Mouse (Mus musculus): Measurements from ENCODE around the gene Lef1. TPM values are rescaled to one million over a fixed set of nuclear protein-coding genes. Genes with fewer than 3 reads are reported as not detected.
A peak's percentile ranks its signal among the peaks of the same experiment; 100 is the strongest.

The Lef1 gene
- polyA plus RNA-seq (2011; ENCODE audit: insufficient read depth, insufficient read length, low replicate concordance, missing spikeins): 3.0 and 4.3 TPM in 2 replicates

DNA sequence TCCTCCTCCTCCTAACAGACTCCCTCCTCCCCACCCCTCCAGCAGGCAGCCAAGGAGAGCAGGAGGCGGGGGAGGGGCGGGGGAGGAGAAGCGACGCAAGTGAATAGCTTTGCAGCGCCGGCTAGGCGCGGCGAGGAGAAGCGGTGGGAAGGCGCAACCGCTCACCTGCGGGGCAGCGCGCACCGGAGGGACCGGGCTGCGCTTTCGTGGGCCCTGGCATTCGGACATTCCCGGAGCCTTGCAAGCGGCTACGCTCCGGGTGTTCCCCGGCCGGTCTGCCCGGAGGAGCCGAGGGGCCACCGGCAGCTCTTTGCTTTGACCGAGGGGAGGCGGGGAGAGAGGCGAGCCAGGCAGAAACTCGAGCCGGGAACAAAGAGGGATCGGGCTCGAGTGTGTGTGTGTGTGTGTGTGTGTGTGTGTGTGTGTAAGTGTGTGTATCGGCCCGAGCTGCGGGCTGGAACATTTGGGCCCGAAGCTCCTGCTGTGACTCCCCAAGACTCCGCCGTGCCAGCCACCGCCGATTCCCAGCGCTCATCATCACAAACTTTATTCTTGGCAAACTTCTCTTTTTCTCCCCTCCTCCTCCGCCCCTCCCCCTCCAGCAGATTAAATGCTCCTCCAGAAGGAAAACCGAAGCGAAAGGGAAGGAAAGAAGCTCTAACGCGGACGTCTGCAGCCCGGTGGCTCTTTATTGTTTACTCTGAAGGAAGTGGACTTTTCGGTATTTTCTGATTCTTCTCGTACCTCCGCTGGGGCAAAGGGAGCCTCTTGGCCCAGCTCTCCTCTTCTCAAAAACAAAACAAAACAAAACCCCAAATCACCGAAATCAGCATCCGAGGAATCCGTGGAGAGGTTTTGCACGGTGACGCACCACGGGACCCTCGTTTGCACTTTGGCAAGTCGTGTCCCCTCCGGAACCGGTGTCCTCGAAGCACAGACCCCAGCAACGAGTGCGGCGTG, at the start of gene Lef1:
Lef1 (plus strand) TSS at position 281 of the 960 bp plus-strand sequence.
- Histone ChIP-seq H3K27ac (ENCODE audit: control insufficient read depth, insufficient read depth, low read depth, low read length, poor library complexity) (peak within 1 kb of the TSS; percentile 20; the same call in 1 of the 2 replicates), H3K4me1 (ENCODE audit: control insufficient read depth, insufficient read depth, low read length) (no peaks in the 10 kb centered on the region; the same call in 1 of the 2 replicates), H3K4me3 (replicated peaks; ENCODE audit: control insufficient read depth, low read depth, low read length) (peak within 1 kb of the TSS; percentile 54)
- under 1% methylated on average over 67 of the region's 69 CpGs for WGBS
- TF ChIP-seq POLR2A (IDR thresholded peaks at IDR 0.05; ENCODE audit: borderline replicate concordance, control insufficient read depth, low read depth, low read length) (no peak), CTCF (IDR thresholded peaks at IDR 0.05; ENCODE audit: control insufficient read depth, insufficient read depth, low read length) (no peak)

- TF ChIP-seq POLR2A (IDR thresholded peaks at IDR 0.05; ENCODE audit: borderline replicate concordance, control insufficient read depth, low read depth, low read length) (no peak), CTCF (IDR thresholded peaks at IDR 0.05; ENCODE audit: control insufficient read depth, insufficient read depth, low read length) (no peak)
- 80% methylated on average over 9 of the region's 9 CpGs for WGBS
- H3K4me3 ChIP-seq (replicated peaks; ENCODE audit: control insufficient read depth, low read depth, low read length): no peak overlapping the region
- H3K4me1 ChIP-seq (ENCODE audit: control insufficient read depth, insufficient read depth, low read length): no peaks in the 10 kb centered on the region
- no peak overlapping the region for H3K27ac ChIP-seq (ENCODE audit: control insufficient read depth, insufficient read depth, low read depth, low read length, poor library complexity)
Measured at GRCm38 (mm10) chr3:131065001-131065400, 45.3 kb upstream of the Lef1 start.

DNA sequence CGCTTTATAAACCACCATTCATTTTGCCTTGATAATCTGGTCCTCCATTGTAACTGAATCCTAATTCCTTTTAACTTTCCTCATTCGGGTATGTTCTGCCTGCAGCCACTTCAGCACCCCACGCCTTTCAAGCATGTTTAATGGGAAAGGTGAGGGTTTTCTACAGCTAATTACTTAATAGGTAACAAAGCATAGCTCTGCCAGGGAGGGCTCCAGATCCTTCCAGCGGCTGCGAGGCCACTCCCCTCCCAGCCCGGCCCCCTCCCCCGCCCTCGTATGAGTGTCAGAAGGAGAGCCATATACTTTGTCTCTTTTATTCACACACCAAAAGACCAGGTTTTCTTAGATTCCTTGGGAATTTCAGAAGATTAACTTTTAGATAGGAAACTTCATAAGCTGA, 44.1 kb upstream of the Lef1 start:
- no peaks in the 10 kb centered on the region for H3K4me1 ChIP-seq (ENCODE audit: control insufficient read depth, insufficient read depth, low read length)
- H3K4me3 ChIP-seq (replicated peaks; ENCODE audit: control insufficient read depth, low read depth, low read length): no peak overlapping the region
- 57% methylated on average over 8 of the region's 8 CpGs for WGBS
- TF ChIP-seq POLR2A (IDR thresholded peaks at IDR 0.05; ENCODE audit: borderline replicate concordance, control insufficient read depth, low read depth, low read length) (no peak), CTCF (IDR thresholded peaks at IDR 0.05; ENCODE audit: control insufficient read depth, insufficient read depth, low read length) (no peak)
- H3K27ac ChIP-seq (ENCODE audit: control insufficient read depth, insufficient read depth, low read depth, low read length, poor library complexity): no peak overlapping the region

DNA sequence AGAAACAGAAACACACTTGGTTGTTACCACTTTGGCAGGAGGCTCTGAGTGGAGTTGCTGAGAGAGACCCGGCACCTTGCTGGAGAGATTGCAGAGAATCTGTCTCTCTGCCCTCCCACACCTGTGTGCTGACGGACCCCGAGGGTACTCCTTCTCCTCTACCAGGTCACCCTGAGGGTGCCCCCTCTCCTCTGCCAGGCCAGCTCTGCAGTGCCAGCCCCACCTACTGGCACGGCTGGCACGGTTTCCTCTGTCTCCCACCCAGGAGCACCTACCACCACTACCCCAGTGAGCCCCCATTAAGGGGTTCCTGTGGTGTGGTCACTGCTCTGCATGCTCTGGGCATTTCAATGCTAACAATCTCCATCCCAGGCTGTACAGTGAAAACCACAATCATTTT, 42.3 kb upstream of the Lef1 start:
- TF ChIP-seq CTCF (IDR thresholded peaks at IDR 0.05; ENCODE audit: control insufficient read depth, insufficient read depth, low read length) (no peak), POLR2A (IDR thresholded peaks at IDR 0.05; ENCODE audit: borderline replicate concordance, control insufficient read depth, low read depth, low read length) (no peak)
- 66% methylated on average over 5 of the region's 5 CpGs for WGBS
- no peak overlapping the region for H3K4me3 ChIP-seq (replicated peaks; ENCODE audit: control insufficient read depth, low read depth, low read length)
- H3K4me1 ChIP-seq (ENCODE audit: control insufficient read depth, insufficient read depth, low read length): no peaks in the 10 kb centered on the region
- H3K27ac ChIP-seq (ENCODE audit: control insufficient read depth, insufficient read depth, low read depth, low read length, poor library complexity): no peak overlapping the region

- TF ChIP-seq CTCF (IDR thresholded peaks at IDR 0.05; ENCODE audit: control insufficient read depth, insufficient read depth, low read length) (no peak), POLR2A (IDR thresholded peaks at IDR 0.05; ENCODE audit: borderline replicate concordance, control insufficient read depth, low read depth, low read length) (no peak)
- Histone ChIP-seq H3K4me1 (ENCODE audit: control insufficient read depth, insufficient read depth, low read length) (no peaks in the 10 kb centered on the region), H3K27ac (ENCODE audit: control insufficient read depth, insufficient read depth, low read depth, low read length, poor library complexity) (no peak overlapping the region), H3K4me3 (replicated peaks; ENCODE audit: control insufficient read depth, low read depth, low read length) (no peak overlapping the region)
- WGBS: 83% methylated on average over 7 of the region's 7 CpGs
Measured at GRCm38 (mm10) chr3:131070210-131070609, 40.1 kb upstream of the Lef1 start.

GRCm38 (mm10) chr3:131072661-131073060, 37.6 kb upstream of the Lef1 start:
- H3K4me1 ChIP-seq (ENCODE audit: control insufficient read depth, insufficient read depth, low read length): no peaks in the 10 kb centered on the region
- WGBS: 79% methylated on average over 4 of the region's 4 CpGs
- TF ChIP-seq CTCF (IDR thresholded peaks at IDR 0.05; ENCODE audit: control insufficient read depth, insufficient read depth, low read length) (no peak), POLR2A (IDR thresholded peaks at IDR 0.05; ENCODE audit: borderline replicate concordance, control insufficient read depth, low read depth, low read length) (no peak)
- no peak overlapping the region for H3K27ac ChIP-seq (ENCODE audit: control insufficient read depth, insufficient read depth, low read depth, low read length, poor library complexity)
- no peak overlapping the region for H3K4me3 ChIP-seq (replicated peaks; ENCODE audit: control insufficient read depth, low read depth, low read length)

GRCm38 (mm10) chr3:131073946-131074345, 36.3 kb upstream of the Lef1 start:
- Histone ChIP-seq H3K27ac (ENCODE audit: control insufficient read depth, insufficient read depth, low read depth, low read length, poor library complexity) (no peak overlapping the region), H3K4me1 (ENCODE audit: control insufficient read depth, insufficient read depth, low read length) (no peaks in the 10 kb centered on the region), H3K4me3 (replicated peaks; ENCODE audit: control insufficient read depth, low read depth, low read length) (no peak overlapping the region)
- TF ChIP-seq CTCF (IDR thresholded peaks at IDR 0.05; ENCODE audit: control insufficient read depth, insufficient read depth, low read length) (no peak), POLR2A (IDR thresholded peaks at IDR 0.05; ENCODE audit: borderline replicate concordance, control insufficient read depth, low read depth, low read length) (no peak)
- WGBS: 82% methylated on average over 4 of the region's 4 CpGs

DNA sequence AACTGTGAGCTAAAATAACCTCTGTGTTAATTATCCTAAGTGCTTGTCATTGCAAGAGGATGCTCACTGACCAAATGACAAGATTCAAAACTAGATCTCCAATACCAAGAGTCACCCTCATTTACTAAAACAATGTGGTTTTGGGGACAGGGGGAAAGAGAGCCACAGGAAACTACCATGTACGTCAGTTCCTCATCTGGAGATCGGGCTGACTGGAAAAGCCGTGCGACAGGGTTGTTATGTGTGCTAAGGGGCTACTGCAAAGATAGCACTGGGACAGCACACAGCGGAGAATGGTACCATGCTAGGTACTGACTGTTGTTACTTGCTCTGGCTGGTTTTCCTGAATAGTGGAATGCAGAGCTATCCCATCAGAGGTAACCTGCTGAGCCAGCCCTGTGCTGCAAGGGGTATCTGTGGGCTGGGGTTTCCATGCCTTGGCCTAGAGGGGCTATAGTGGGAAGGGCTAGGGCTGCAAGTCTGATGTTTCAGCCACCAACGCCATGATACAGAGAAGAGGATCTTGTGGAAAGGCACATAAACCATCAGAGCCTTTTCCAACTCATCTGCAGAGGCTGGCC, 32.1 kb upstream of the Lef1 start:
- H3K27ac ChIP-seq (ENCODE audit: control insufficient read depth, insufficient read depth, low read depth, low read length, poor library complexity): no peak overlapping the region
- TF ChIP-seq POLR2A (IDR thresholded peaks at IDR 0.05; ENCODE audit: borderline replicate concordance, control insufficient read depth, low read depth, low read length): no peak
- TF ChIP-seq CTCF (IDR thresholded peaks at IDR 0.05; ENCODE audit: control insufficient read depth, insufficient read depth, low read length): no peak
- no peak overlapping the region for H3K4me3 ChIP-seq (replicated peaks; ENCODE audit: control insufficient read depth, low read depth, low read length)
- H3K4me1 ChIP-seq (ENCODE audit: control insufficient read depth, insufficient read depth, low read length): no peaks in the 10 kb centered on the region
- 37% methylated on average over 6 of the region's 6 CpGs for WGBS
